Mouse (Mus musculus): Measurements from ENCODE around the gene Slc6a19. TPM values are rescaled to one million over a fixed set of nuclear protein-coding genes. Genes with fewer than 3 reads are reported as not detected.
"Not testable (repeated sequence)": the region's sequence is repeated elsewhere in the genome, so short reads cannot be mapped to it uniquely, and the experiment has no call there.

The Slc6a19 gene
- total and polyA plus RNA-seq, 3 experiments, result not detected

GRCm38 (mm10) chr13:73742944-73743343 is 38.3 kb upstream of the Slc6a19 start:
- H3K27ac ChIP-seq (ENCODE audit: control insufficient read depth, low read depth, low read length), result no peak overlapping the region
- no peak for DNase-seq (ENCODE audit: low read depth, low spot score)
- H3K9me3 ChIP-seq (replicated peaks; ENCODE audit: insufficient read depth, low read length), result no peaks in the 10 kb centered on the region
- no peaks in the 10 kb centered on the region for H3K36me3 ChIP-seq (ENCODE audit: control insufficient read depth in 1 of 2, insufficient read depth in 2 of 2, low read length in 2 of 2)
- H3K79me2 ChIP-seq (ENCODE audit: control insufficient read depth, insufficient read depth, low read length, poor library complexity), result no peaks in the 10 kb centered on the region
- no peak overlapping the region for H3K9ac ChIP-seq (ENCODE audit: control insufficient read depth, low read depth, low read length, poor library complexity, severe bottlenecking)
- H3K27me3 ChIP-seq (ENCODE audit: control insufficient read depth in 1 of 2, insufficient read depth in 2 of 2, low read length in 2 of 2), result peaks cover 0 to 4% of the 10 kb centered on the region in 2 experiments; a peak in 2 of 4 replicates
- TF ChIP-seq E2F4 (IDR thresholded peaks at IDR 0.05; ENCODE audit: borderline replicate concordance, low read depth, low read length) (no peak), MXI1 (IDR thresholded peaks at IDR 0.05; ENCODE audit: low read depth, low read length) (no peak), ZNF384 (IDR thresholded peaks at IDR 0.05; ENCODE audit: low read depth, low read length) (no peak), USF2 (IDR thresholded peaks at IDR 0.05; ENCODE audit: borderline replicate concordance in 1 of 2, insufficient read depth in 1 of 2, low read depth in 1 of 2, low read length in 2 of 2) (no peak), MYC (IDR thresholded peaks at IDR 0.05; ENCODE audit: low read depth, low read length) (no peak), KAT2A (conservative IDR thresholded peaks at IDR 0.05; ENCODE audit: low read depth, low read length) (no peak), SIN3A (IDR thresholded peaks at IDR 0.05; ENCODE audit: low read length) (no peak), MAFK (IDR thresholded peaks at IDR 0.05; ENCODE audit: borderline replicate concordance, low read depth, low read length) (no peak), UBTF (IDR thresholded peaks at IDR 0.05; ENCODE audit: borderline replicate concordance, insufficient read depth, low read depth, low read length) (no peak), NRF1 (IDR thresholded peaks at IDR 0.05; ENCODE audit: insufficient read depth, low read depth, low read length, poor library complexity, severe bottlenecking) (no peak), GABPA (IDR thresholded peaks at IDR 0.05; ENCODE audit: low read depth, low read length) (no peak), RAD21 (IDR thresholded peaks at IDR 0.05; ENCODE audit: low read depth, low read length) (no peak), ELF1 (IDR thresholded peaks at IDR 0.05; ENCODE audit: low read depth, low read length) (no peak), CHD2 (IDR thresholded peaks at IDR 0.05; ENCODE audit: low read length) (no peak), TBP (IDR thresholded peaks at IDR 0.05; ENCODE audit: low read depth, low read length) (no peak), POLR2AphosphoS2 (IDR thresholded peaks at IDR 0.05; ENCODE audit: low read length) (no peak), TCF12 (IDR thresholded peaks at IDR 0.05; ENCODE audit: low read depth, low read length) (no peak)
- H3K4me3 ChIP-seq (ENCODE audit: control insufficient read depth in 1 of 2, insufficient read depth in 1 of 2, low read depth in 2 of 2, low read length in 2 of 2), result no peak overlapping the region
- H3K4me1 ChIP-seq (ENCODE audit: control insufficient read depth in 1 of 2, insufficient read depth in 2 of 2, low read length in 2 of 2), result no peaks in the 10 kb centered on the region

GRCm38 (mm10) chr13:73740399-73740944 is 35.8 kb upstream of the Slc6a19 start:
- not testable (repeated sequence) for H3K9me3 ChIP-seq (replicated peaks; ENCODE audit: insufficient read depth, low read length); H3K27ac ChIP-seq (ENCODE audit: control insufficient read depth, low read depth, low read length); H3K79me2 ChIP-seq (ENCODE audit: control insufficient read depth, insufficient read depth, low read length, poor library complexity); H3K36me3 ChIP-seq (ENCODE audit: control insufficient read depth in 1 of 2, insufficient read depth in 2 of 2, low read length in 2 of 2); H3K9ac ChIP-seq (ENCODE audit: control insufficient read depth, low read depth, low read length, poor library complexity, severe bottlenecking); H3K4me1 ChIP-seq (ENCODE audit: control insufficient read depth in 1 of 2, insufficient read depth in 2 of 2, low read length in 2 of 2); DNase-seq (ENCODE audit: low read depth, low spot score); H3K27me3 ChIP-seq (ENCODE audit: control insufficient read depth in 1 of 2, insufficient read depth in 2 of 2, low read length in 2 of 2); H3K4me3 ChIP-seq (ENCODE audit: control insufficient read depth in 1 of 2, insufficient read depth in 1 of 2, low read depth in 2 of 2, low read length in 2 of 2)
